Mouse (Mus musculus): ENCODE measurements around the gene Nr1d1.

Nr1d1 gene

DNA sequence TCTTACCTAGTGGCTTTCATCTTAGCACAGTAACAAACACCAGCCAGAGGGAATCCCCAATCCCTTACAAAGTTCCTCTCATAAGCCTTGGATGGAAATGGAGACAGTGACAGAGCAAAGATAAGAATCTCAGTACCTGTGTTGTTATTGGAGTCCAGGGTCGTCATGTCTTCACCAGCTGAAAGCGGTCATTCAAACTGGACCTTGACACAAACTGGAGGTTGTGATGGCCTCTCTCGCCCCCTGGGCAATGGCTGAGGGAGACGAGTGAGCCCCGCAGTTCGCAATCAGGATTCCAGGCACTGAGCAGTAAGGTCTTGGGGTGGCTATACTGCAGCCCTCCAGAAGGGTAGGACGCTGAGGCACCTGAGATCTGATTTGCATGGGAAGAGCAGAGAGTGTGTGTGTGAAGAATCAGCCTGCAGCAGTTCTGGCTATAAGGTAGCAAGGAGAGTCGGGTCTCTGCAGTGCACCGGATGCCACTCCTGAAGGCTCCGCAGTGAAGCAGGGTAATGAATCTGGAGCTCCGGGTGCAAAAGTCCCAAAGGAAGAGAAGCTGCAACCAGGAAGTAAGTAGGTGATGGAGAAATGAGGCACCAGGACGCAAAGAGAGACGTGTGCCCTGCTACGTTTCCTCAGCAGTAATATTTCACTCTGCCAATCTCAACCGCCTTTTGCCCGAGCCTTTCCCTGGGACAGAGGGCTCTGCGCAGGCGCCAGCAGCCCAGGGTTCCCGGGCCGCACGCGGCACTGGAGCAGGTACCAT lies at the start of gene Nr1d1:
Nr1d1 (minus strand) TSS at position 752 of the 766 bp plus-strand sequence.
- no peak for DNase-seq (ENCODE audit: low spot score)

DNA sequence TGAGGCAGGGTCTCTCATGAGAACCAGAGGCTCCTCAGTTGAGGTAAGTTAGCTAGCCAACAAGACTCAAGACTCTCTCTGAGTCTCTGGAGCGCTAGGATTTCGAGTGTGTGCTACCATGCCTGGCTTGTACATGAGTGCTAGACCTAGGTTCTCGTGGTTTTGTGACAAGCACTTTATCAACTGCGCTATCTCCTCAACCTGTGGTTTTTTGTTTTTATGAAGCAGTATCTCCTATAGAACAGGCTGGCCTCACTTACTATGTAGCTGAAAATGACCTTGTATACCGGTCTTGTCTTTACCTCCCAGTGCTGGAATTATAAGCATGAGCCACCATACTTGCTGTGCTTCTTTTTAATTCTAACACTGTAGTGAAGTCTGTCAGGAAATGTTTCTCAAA lies 45.8 kb upstream of the Nr1d1 start:
- no peak for DNase-seq (ENCODE audit: low spot score)

DNA sequence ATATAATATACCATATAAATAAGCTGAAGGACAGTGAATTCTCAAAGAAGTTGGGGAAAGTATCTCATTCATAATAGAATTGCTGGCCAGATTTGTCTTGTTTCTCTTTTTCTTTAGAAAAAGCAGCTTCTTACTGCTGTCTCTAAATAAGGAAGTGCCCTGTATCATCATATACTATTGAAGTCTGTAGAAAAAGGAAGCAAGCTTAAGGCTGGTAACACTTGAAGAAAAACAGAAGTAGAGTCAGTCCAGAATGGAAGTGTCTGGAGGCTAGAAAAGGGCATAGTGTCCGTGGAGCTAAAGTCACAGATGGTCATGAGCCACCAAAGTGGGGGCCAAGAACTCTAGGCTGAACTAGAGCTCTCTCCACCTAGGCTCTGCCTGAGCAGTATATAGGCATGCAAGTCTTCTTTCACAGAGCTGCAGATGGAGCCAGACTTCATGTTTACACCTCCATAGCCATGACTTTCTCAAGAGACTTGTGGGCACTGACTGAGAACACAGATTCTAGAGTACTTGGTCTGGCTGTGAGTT lies 41.6 kb upstream of the Nr1d1 start:
- DNase-seq (ENCODE audit: low spot score) = no peak

DNA sequence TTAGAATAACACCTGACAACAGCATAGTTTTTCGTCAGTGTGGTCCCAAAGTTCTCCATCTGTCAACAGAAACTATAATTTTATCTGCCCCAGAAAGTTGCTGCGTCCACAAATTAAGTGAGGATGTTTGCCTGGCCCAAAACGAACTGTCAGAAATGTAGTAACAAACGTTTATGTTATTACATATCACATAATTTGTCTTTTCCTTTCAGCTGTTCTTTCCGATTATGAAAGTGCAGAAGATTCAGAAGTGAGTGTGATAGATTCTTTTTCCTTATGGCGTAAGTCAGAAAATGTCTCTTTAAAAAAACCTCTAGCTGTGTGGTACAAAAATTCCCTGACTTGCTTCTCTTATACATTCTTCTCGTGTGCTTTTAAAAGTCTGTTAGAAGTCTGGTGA lies 35.6 kb upstream of the Nr1d1 start:
- no peak for DNase-seq (ENCODE audit: low spot score)

DNA sequence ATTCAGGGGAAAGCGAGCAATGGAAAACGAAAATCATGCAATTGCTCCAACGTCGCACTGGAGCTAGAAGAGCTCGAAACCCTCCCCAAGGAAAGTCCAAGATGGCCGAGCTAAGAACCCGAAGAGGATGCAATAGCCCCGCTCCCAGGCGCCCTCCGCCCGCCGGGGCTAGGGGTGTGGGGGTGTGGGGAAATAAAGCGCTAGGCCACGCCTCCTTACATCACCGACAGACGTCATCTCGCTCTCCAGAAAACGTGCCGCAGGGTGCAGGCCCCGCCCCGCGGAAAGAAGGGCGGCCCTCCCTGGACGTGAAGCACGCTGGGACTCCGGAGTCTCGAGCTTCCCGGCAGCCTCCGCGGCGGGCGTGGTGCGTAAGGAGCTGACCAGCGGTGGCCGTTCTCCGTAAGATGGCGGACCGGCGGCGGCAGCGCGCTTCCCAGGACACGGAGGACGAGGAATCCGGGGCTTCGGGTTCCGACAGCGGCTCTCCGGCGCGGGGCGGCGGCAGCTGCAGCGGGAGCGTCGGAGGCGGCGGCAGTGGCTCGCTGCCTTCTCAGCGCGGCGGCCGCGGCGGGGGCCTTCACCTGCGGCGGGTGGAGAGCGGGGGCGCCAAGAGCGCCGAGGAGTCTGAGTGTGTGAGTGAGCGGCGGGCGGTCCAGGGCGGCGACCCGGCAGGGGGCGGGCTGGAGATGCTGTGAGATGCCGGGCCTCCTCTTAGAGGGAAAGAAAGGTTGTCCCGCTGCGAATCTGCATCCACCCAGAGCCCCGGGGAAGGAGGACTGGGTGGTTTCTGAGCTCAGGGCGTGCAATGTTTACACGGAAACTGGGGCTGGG lies 34.5 kb upstream of the Nr1d1 start:
- peak; percentile 99 for DNase-seq (ENCODE audit: low spot score)

DNA sequence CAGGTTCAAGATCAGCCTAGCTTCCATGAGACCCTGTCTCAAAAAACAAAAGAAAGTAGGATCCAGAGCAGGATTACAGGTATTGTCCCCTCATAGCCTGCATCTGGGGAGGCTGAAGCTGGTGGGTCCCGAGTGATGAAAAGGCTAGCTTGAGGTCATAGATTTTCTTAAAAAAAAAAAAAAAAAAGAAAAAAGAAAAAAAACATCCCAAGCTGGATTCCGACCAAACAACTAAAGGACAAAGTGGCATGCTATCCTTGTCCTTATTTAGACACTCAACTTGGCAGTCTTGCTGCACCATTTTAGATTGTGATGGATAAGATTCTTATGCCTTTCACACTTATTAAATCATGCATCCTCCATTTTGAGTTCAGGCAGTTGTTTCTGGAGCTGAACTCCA lies 33.3 kb upstream of the Nr1d1 start:
- DNase-seq (ENCODE audit: low spot score) = no peak

DNA sequence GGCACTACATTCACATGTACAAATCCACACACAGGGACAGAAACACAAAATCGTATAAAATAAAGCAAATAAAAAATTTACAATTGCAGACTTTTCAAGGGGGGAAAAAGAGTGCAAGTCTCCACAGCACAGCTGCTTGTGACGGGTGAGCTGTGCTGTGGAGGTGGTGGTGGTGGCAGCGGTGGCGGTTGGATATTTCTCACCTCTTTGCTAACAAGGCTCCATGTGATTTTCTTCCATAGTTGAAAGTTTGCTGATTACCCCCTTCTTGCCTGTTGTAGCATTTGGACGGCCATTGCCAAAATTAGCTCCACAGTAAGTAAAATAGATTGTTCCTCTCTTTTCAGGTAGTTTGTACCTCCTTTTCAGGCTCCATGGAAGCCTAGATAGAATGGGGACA lies 29.5 kb upstream of the Nr1d1 start, which contains the start of gene Casc3:
Casc3 (plus strand) TSS at position 301 of the 400 bp plus-strand sequence.
- no peak for DNase-seq (ENCODE audit: low spot score)

DNA sequence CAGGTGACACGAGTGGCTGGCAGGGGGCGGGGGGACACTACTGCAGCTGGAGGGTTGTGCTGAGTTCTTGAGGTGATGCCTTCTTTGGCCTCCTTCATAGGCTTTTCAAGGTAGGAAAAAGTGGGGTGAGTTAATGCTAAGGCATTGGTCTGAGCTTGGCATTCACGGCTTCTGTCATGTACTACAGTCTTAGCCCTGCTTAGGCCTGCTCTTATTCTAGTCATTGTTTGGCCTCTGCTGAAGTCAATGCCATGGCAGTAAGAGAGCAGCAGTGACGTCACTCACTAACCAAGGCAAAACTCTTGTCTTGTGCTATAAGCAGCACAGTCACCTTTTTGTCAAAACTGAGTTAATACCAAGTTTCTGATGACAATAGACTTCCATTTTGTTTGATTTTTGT lies 22.8 kb upstream of the Nr1d1 start:
- no peak for DNase-seq (ENCODE audit: low spot score)

DNA sequence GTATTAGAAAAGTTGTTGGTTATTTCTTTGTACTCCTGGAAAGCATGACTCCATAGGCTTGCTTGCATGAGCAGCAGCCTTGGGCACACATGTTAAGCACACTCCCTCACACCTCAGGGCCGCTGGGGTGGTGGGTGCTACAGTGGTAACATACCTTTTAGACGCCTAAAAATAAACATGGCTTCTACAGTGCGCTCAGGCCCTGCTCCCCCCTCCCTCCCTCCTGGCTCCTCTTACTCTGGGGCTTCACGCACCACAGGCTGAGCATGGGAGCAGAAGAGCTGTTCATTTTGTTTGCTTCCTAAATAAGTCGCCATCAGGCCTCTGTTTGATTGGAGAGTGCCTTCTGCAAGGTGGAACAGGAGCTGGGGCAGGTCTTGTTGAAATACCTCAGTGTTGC lies 22.2 kb upstream of the Nr1d1 start:
- no peak for DNase-seq (ENCODE audit: low spot score)

DNA sequence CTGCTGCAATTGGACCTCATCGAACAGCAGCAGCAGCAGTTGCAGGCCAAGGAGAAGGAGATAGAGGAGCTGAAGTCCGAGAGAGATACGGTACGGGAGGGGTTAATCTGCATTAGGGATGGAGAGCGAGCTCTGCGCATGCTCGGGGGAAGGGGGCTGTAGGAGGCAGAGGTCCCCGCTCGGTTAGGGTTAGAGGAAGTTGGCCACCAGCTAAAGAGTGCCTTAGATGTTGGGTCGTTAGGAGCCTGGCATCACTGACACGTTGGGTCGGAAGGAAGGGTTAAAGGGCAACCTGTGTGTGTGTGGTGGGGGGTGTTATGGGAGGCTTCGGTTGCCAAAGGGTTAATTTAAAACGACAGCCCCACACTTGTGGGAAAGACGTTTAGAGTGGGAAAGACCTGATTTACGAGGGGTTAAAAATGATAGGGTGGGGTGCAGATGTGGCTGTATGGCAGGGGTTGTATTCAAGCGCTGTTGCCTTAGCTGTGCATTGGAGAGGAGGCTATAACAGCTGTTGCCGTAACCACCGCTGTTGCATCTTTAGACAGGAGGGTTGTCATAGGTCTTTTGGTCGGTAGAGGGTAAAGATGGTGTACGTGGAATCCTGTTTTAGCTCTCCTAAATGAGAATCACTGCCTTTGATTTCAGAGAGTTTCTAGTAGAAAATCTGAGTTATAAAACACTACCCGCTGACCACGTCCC lies 21.5 kb upstream of the Nr1d1 start:
- no peak for DNase-seq (ENCODE audit: low spot score)

DNA sequence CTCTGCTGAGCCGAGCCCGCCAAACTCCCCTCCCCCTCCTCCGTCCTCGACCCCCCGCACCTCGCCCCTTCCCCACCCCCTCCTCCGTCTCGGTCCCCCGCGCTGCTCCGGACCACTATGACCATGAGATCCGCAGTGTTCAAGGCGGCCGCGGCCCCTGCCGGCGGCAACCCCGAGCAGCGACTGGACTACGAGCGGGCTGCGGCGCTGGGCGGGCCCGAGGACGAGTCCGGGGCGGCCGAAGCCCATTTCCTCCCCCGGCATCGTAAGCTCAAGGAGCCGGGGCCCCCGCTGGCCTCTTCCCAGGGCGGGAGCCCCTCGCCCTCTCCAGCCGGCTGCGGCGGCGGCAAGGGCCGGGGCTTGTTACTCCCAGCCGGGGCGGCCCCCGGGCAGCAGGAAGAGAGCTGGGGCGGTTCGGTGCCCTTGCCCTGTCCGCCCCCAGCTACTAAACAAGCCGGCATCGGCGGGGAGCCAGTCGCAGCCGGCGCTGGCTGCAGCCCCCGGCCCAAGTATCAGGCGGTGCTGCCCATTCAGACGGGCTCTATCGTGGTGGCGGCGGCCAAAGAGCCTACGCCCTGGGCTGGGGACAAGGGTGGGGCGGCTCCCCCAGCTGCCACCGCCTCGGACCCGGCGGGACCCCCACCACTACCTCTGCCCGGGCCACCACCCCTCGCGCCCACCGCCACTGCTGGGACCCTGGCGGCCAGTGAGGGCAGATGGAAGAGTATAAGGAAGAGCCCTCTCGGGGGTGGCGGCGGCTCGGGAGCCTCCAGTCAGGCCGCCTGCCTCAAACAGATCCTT lies 20.8 kb upstream of the Nr1d1 start:
- DNase-seq (ENCODE audit: low spot score) = no peak

DNA sequence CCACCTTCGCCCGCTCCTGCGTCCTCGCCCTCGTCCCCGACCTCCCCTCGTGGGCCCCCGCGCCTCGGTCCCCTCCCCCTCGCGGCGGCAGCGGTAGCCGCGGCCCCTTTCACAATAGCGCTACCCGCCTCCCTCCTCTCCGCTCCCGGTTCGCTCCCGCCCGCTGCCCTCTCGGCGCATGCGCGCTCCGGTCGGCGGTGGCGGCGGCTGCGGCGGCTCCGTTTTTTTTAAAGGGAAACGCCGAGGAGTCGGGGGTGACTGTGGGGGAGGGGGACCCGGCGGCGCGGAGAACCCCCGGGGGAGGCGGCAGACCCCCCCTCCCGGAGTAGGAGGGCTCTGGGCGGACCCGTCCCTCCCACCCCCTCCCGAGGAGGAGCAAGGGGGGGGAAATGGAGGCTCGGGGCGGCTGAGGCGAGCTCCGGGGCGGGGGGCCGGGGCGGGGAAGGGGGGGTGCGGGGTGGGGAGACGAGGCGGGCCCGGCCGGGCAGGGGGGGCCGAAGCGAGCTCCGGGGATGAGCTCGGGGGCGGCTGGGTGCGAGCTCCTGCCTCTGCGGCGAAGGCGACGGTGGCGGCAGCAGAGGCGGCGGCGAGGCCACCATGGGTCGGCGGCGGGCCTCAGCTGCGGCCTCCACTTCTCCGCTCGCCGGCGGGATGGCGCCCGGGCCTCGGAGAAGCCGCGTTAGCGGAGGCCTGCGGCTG lies 20.0 kb upstream of the Nr1d1 start, which contains the start of gene Msl1:
Msl1 (plus strand) TSS at position 502 of the 699 bp plus-strand sequence.
- peak; percentile 89 for DNase-seq (ENCODE audit: low spot score)

DNA sequence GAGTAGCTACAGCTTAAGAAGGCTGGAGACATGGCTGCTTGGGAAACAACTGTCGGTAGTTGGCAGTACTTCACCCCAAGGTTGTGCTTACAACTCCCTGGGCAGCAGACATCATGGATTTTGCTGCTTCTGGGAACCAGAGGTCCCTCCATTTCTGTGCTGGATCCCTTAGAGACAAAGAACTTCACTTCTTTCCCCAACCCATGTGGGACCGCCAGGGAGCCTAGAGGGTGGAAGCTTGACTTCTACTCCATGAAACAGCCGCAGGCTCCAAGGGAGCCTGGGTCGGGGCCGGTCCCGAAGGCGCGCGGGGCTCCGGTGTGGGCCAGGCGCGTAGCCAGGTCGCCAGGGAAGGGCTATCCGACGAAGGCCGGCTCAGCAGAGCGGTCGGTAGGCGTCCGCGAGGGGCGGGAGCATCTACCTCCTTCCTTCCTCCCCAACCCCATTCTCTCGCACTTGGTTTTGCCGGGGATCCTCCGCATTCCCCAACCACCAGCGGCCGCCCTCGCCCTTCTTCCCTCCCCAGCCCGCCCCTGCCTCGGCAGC lies 19.4 kb upstream of the Nr1d1 start:
- peak; percentile 78 for DNase-seq (ENCODE audit: low spot score)

DNA sequence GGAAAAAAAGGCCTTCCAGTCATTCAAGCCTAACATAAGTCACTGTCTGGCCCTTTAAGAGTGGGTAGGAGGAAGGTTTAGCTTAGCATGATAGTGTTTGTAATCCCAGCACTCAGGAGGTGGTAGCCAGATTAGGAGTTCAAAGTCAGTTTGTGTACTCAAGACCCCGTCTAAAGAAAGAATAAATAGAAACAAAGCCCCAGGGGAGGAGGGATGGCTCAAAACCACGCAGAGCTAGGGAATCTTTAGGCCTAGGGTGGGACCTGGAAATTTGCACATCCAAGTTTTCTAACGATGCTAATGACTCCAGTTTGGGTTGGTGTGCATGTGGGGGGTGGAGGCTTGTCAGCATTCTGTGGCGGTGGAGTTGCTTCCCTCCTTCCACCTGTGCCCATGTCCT lies 16.9 kb upstream of the Nr1d1 start:
- DNase-seq (ENCODE audit: low spot score) = no peak

DNA sequence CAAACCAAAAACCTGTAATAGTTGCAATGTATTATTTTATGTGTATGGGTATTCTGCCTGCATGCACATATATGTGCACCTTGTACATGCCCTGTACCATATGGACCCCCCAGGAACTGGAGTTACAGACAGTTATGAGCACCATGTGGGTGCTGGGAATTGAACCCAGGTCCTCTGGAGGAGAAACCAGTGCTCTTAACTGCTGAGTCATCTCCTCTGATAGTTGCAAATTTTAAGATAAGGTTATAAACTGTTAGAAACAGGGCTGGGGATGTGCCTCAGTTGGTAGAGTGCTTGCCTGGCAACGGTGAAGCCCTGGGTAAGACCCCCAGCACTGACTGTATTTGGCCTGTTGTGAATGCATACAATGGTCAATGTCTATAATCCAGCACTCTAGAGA lies 16.3 kb upstream of the Nr1d1 start:
- DNase-seq (ENCODE audit: low spot score) = no peak

DNA sequence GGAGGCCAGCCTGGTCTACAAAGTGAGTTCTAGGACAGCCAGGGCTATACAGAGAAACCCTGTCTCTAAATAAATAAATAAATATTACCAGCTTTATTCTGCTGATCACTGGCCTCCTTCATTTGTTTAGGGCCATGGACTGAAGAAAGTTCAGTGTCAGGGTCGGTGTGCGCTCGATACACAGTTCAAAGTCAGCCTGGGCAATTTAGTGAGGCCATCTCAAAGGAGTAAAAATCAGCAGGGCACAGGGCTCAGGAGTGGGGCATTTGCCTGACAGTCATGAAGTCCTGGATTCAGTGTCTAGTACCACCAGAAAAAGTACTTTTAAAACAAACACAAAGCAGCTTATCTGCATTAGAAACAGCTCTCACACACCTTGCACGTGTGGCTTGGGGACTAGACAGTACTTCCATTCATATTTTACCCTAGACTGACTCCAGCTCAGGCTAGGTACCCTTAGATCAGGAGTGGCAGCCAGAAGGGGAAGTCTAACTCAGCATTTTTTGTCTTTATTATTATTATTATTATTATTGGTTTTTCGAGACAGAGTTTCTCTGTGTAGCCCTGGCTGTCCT lies 15.6 kb upstream of the Nr1d1 start:
- no peak for DNase-seq (ENCODE audit: low spot score)

DNA sequence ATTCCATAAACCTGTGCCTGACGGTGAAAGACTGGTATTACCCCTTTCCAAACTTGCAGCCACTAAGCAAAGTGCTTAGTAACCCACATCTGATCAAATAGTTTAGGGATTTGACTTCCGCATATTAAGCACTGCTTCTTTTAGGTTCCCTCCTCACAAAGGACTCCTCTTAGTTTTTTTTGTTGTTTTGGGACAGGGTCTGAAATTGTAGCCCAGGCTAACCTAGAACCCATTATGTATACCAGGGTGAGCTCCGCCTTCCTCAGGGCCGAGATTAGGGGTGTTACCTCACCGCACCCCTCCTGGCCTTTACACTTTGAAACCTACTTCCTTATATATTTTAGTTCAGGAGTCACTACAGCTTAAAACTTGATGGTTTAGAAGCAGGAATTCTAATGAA lies 14.7 kb upstream of the Nr1d1 start:
- no peak for DNase-seq (ENCODE audit: low spot score)

DNA sequence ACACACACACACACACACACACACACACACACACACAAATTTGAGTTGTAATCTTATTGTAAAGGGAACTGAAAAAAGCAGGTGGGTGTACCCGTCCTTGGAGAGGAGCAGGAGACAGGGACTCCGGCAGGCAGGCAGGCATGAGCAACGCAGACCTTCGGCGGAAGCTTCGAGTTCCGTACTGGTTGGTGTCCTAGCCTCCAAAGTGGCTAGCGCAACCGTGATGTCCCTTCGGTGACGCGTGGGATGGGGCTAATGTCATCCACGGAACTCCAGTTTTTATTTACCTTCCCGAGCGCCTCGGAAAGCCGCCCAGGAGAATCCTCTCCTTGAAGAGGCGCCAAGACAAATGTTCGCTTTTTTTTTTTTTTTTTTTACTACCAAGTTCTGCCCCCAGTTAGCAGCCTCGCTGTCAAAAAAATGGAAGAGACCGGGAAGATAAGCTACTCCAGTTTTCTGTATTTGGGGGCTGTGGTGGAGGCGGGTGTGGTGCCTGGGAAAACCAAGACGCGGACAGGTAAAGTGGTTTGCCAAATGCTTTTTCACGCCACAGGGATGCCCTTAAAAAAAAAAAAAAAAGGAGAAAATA lies 14.2 kb upstream of the Nr1d1 start:
- no peak for DNase-seq (ENCODE audit: low spot score)

DNA sequence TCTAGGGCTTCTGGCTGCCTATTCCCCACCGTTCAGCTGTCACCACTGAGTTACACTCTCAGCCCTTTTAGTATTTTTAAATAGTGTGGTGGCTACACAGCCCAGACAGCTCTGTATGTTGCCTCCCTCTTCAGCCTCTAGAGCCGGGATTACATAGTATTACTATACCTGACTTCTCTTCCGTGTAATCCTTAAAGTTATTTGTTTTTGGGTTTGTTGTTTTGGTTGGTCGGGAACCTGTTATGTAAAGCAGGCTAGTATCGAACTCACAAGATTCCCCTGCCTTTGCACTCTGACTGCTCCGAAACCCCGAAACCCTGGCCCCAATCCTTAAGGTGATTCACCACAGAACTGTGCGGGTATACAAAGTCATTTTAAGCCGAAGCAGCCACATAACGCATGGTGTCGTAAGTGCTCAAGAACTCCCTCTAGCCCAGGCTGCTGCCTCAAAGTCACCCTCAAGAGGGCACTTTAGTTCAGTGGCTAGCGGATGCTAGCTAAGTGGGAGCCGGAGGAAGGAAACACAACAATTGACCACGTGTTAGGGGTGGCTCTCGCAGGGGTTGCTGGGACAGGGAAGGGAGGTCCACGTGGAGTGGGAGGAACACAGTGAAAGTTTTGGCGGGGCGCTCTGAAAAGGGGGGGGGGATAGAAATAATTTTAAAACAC lies 13.6 kb upstream of the Nr1d1 start:
- peak; percentile 97 for DNase-seq (ENCODE audit: low spot score)
